Mouse (Mus musculus): ENCODE measurements around the gene Samd14.
"Not testable (repeated sequence)": the region's sequence is repeated elsewhere in the genome, so short reads cannot be mapped to it uniquely, and the experiment has no call there.

Gene Samd14

GRCm38 (mm10) chr11:95006525-95007219, 3.0 kb upstream of the Samd14 start:
- DNase-seq (ENCODE audit: low spot score), result peak; percentile 69

GRCm38 (mm10) chr11:95007418-95007817, 2.3 kb upstream of the Samd14 start:
- DNase-seq (ENCODE audit: low spot score), result no peak

- no peak for DNase-seq (ENCODE audit: low spot score)
Observed at GRCm38 (mm10) chr11:95008661-95009628, 734 bp upstream of the Samd14 start.

- DNase-seq (ENCODE audit: low spot score), result no peak
Observed at GRCm38 (mm10) chr11:95010141-95010739, 561 bp downstream of the Samd14 start.

- not testable (repeated sequence) for DNase-seq (ENCODE audit: low spot score)
Observed at GRCm38 (mm10) chr11:95010841-95011403, 1.2 kb downstream of the Samd14 start.

GRCm38 (mm10) chr11:95011416-95011815, 1.7 kb downstream of the Samd14 start:
- DNase-seq (ENCODE audit: low spot score), result no peak

GRCm38 (mm10) chr11:95012075-95012474, 2.4 kb downstream of the Samd14 start:
- DNase-seq (ENCODE audit: low spot score), result no peak

- no peak for DNase-seq (ENCODE audit: low spot score)
Observed at GRCm38 (mm10) chr11:95012487-95012886, 2.8 kb downstream of the Samd14 start.

- no peak for DNase-seq (ENCODE audit: low spot score)
Observed at GRCm38 (mm10) chr11:95015484-95015883, 5.8 kb downstream of the Samd14 start.

GRCm38 (mm10) chr11:95022237-95022992, 12.7 kb downstream of the Samd14 start:
- DNase-seq (ENCODE audit: low spot score), result no peak

GRCm38 (mm10) chr11:95023481-95023880, 13.8 kb downstream of the Samd14 start:
- DNase-seq (ENCODE audit: low spot score), result no peak

GRCm38 (mm10) chr11:95024439-95025184, 14.9 kb downstream of the Samd14 start:
- no peak for DNase-seq (ENCODE audit: low spot score)

- no peak for DNase-seq (ENCODE audit: low spot score)
Observed at GRCm38 (mm10) chr11:95025227-95026012, 15.7 kb downstream of the Samd14 start.

GRCm38 (mm10) chr11:95026090-95026542, 16.4 kb downstream of the Samd14 start:
- no peak for DNase-seq (ENCODE audit: low spot score)

GRCm38 (mm10) chr11:95026849-95027248, 17.2 kb downstream of the Samd14 start:
- DNase-seq (ENCODE audit: low spot score), result no peak

GRCm38 (mm10) chr11:95027850-95028470, 18.3 kb downstream of the Samd14 start:
- no peak for DNase-seq (ENCODE audit: low spot score)

- DNase-seq (ENCODE audit: low spot score), result no peak
Observed at GRCm38 (mm10) chr11:95032945-95033344, 23.3 kb downstream of the Samd14 start.

GRCm38 (mm10) chr11:95033617-95034016, 23.9 kb downstream of the Samd14 start:
- DNase-seq (ENCODE audit: low spot score), result no peak

GRCm38 (mm10) chr11:95034902-95035301, 25.2 kb downstream of the Samd14 start:
- DNase-seq (ENCODE audit: low spot score), result no peak

Measured in ovary, postnatal 14 days (tissue).